Mouse (Mus musculus) liver, embryonic 14.5 days (tissue): ENCODE measurements at regions not wholly inside any gene's neighbourhood (a gene's known extent, or its start where the extent isn't known, plus 50 kb on each side); places are given as distances from the start of the nearest gene placed in this dataset.

Experiments used
- CTCF ChIP-seq: IDR thresholded peaks from 2 replicates; pipeline ENCODE4 v1.5.1; 2016; ENCODE audit warnings: antibody characterized with exemption, low read depth, control low read depth
- EP300 ChIP-seq: IDR thresholded peaks from 2 replicates; pipeline ENCODE4 v1.6.1; 2016; ENCODE audit warnings: antibody characterized with exemption, low read depth

DNA sequence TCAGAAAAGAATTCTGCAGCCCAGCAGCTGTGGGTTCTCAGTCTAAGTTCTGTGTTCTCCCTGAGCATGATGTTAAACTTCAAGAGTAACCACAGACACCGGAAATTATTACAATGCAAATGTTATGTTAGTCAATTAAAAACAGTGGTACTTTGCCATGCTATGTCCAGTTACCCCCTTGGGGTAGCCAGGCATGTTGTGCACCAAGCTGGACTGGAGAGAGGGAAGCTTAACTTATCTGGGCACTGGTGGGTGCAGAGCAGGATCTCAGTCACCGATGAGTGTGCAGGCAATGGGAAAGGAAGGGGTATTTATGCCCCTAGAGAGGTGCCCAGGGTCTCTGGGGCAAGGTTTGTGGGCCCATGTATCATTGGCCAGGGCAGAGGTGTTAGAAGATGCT lies 211.6 kb downstream of the Dad1 start:
- TF ChIP-seq CTCF = no peak
- TF ChIP-seq EP300 = no peak
